ENCODE assay signal across 10 mouse cellular contexts in genomic region chr10:22818600-22819238, GRCm38 (mm10). TPM values are rescaled to one million over a fixed set of nuclear protein-coding genes. Genes with fewer than 3 reads are reported as not detected.
A peak's percentile ranks its signal among the peaks of the same experiment; 100 is the strongest.
DNase-seq lines count a peak whose midpoint lies in the region; ATAC-seq and TF ChIP-seq lines count a peak whose summit lies in the region.
"Had no signal": no experiment of that assay in that cellular context is flagged by ENCODE, and none has a peak within 500 bp of the region (broad histone marks: within the 10 kb centered on the region; RNA-seq: fewer than 3 reads in every experiment).

No protein-coding gene starts in this region.

- H3K27ac ChIP-seq in embryonic facial prominence, embryonic 14.5 days (replicated peaks; ENCODE audit: low read depth, low read length): no peak overlapping the region
- no peak overlapping the region for H3K27ac ChIP-seq in hindbrain, embryonic 14.5 days
- H3K27ac ChIP-seq in midbrain, embryonic 14.5 days (replicated peaks; ENCODE audit: low read depth, low read length): no peak overlapping the region

- H3K4me2 ChIP-seq in embryonic facial prominence, embryonic 14.5 days (ENCODE audit: low read depth, low read length): peak overlapping the region; percentile 33
- no peak overlapping the region for H3K4me2 ChIP-seq in hindbrain, embryonic 14.5 days (replicated peaks)
- no peak overlapping the region for H3K4me2 ChIP-seq in midbrain, embryonic 14.5 days (ENCODE audit: low read length)

- DNase-seq in lung, adult 2 months: no peak
- DNase-seq in lung, postnatal 25 days (ENCODE audit: low spot score): no peak
- no peak for DNase-seq in embryonic facial prominence, embryonic 14.5 days (ENCODE audit: low spot score)
- peak; percentile 44 for DNase-seq in hindbrain, embryonic 14.5 days (ENCODE audit: low spot score)
- DNase-seq in midbrain, embryonic 14.5 days: peak; percentile 54
- DNase-seq in adrenal gland, adult 8-10 months: no peak
- DNase-seq in yolk sac, embryonic 10.5 days (ENCODE audit: low spot score): no peak
- DNase-seq: right cerebral cortex, postnatal 14 days had no signal

- no peaks in the 10 kb centered on the region for H3K36me3 ChIP-seq in embryonic facial prominence, embryonic 14.5 days (ENCODE audit: control insufficient read depth, insufficient read depth, low read length)
- no peaks in the 10 kb centered on the region for H3K36me3 ChIP-seq in hindbrain, embryonic 14.5 days (replicated peaks; ENCODE audit: control insufficient read depth, insufficient read depth)
- no peaks in the 10 kb centered on the region for H3K36me3 ChIP-seq in midbrain, embryonic 14.5 days (ENCODE audit: control insufficient read depth, insufficient read depth, low read length)

- peaks cover 94% of the 10 kb centered on the region for H3K27me3 ChIP-seq in embryonic facial prominence, embryonic 14.5 days (replicated peaks; ENCODE audit: control insufficient read depth, insufficient read depth, low read length)
- peaks cover 97% of the 10 kb centered on the region for H3K27me3 ChIP-seq in hindbrain, embryonic 14.5 days (ENCODE audit: control insufficient read depth, insufficient read depth, low read length)
- peaks cover 91% of the 10 kb centered on the region for H3K27me3 ChIP-seq in midbrain, embryonic 14.5 days (ENCODE audit: control insufficient read depth, insufficient read depth, low read length)

- TF ChIP-seq CTCF in lung, adult 2 months (IDR thresholded peaks at IDR 0.05; ENCODE audit: insufficient read depth, low read length): no peak

- TF ChIP-seq POLR2A in lung, adult 2 months (IDR thresholded peaks at IDR 0.05; ENCODE audit: borderline replicate concordance, extremely low read depth, low read depth, low read length): no peak

- WGBS in lung, adult 2 months: 11% methylated on average over 12 of the region's 12 CpGs
- WGBS in embryonic facial prominence, embryonic 14.5 days: 2% methylated on average over 12 of the region's 12 CpGs
- WGBS in hindbrain, embryonic 14.5 days: 2% methylated on average over 12 of the region's 12 CpGs
- WGBS in midbrain, embryonic 14.5 days: 2% methylated on average over 12 of the region's 12 CpGs

- H3K9me3 ChIP-seq in embryonic facial prominence, embryonic 14.5 days (ENCODE audit: control insufficient read depth, low read length): no peaks in the 10 kb centered on the region
- no peaks in the 10 kb centered on the region for H3K9me3 ChIP-seq in hindbrain, embryonic 14.5 days (ENCODE audit: control insufficient read depth, low read length)
- no peaks in the 10 kb centered on the region for H3K9me3 ChIP-seq in midbrain, embryonic 14.5 days (ENCODE audit: control insufficient read depth, low read length)

- ATAC-seq in embryonic facial prominence, embryonic 14.5 days (ENCODE audit: low read depth): no peak
- no peak for ATAC-seq in hindbrain, embryonic 14.5 days (ENCODE audit: low FRiP score)
- no peak for ATAC-seq in midbrain, embryonic 14.5 days (ENCODE audit: low FRiP score, low TSS enrichment)
- ATAC-seq in cerebellum, adult (ENCODE audit: insufficient number of reproducible peaks, low FRiP score, low TSS enrichment): no peak
- ATAC-seq: inflammation-experienced regulatory T-cells, adult 6 months had no signal

- H3K4me1 ChIP-seq in lung, adult 2 months (ENCODE audit: control insufficient read depth, insufficient read depth, low read length): no peaks in the 10 kb centered on the region
- H3K4me1 ChIP-seq in embryonic facial prominence, embryonic 14.5 days (ENCODE audit: control insufficient read depth, insufficient read depth, low read length): no peaks in the 10 kb centered on the region
- H3K4me1 ChIP-seq in hindbrain, embryonic 14.5 days (replicated peaks; ENCODE audit: control insufficient read depth, insufficient read depth, low read length): no peaks in the 10 kb centered on the region
- no peaks in the 10 kb centered on the region for H3K4me1 ChIP-seq in midbrain, embryonic 14.5 days (ENCODE audit: control insufficient read depth, insufficient read depth, low read length)

- no peak overlapping the region for H3K9ac ChIP-seq in embryonic facial prominence, embryonic 14.5 days (ENCODE audit: low read depth, low read length)
- no peak overlapping the region for H3K9ac ChIP-seq in hindbrain, embryonic 14.5 days
- H3K9ac ChIP-seq in midbrain, embryonic 14.5 days (replicated peaks; ENCODE audit: low read length): no peak overlapping the region

- peak overlapping the region; percentile 68 for H3K4me3 ChIP-seq in lung, adult 2 months (replicated peaks; ENCODE audit: extremely low read depth, low read depth, low read length)
- peak overlapping the region; percentile 21 for H3K4me3 ChIP-seq in embryonic facial prominence, embryonic 14.5 days (ENCODE audit: low read depth, low read length)
- no peak overlapping the region for H3K4me3 ChIP-seq in hindbrain, embryonic 14.5 days (replicated peaks; ENCODE audit: low read length)
- 0 out of 2 replicates have a peak overlapping the region, but pooled peaks have one; percentile 4 for H3K4me3 ChIP-seq in midbrain, embryonic 14.5 days (replicated peaks; ENCODE audit: low read depth, low read length)

RNA-seq across cellular contexts. Expression of gene Tcf21, which starts 1.3 kb away (rescaled TPM):
- polyA plus RNA-seq in lung, adult 2 months (2012; rRNA removed): 190 and 228 TPM in 2 replicates
- 2.0 and 3.0 TPM in 2 replicates for polyA plus RNA-seq in embryonic facial prominence, embryonic 14.5 days (2014; fragmentation: Nextera tagmentation; extraction: Ambion mirVana)
- 0.93 and 2.5 TPM in 2 replicates for polyA plus RNA-seq in hindbrain, embryonic 14.5 days (2014; fragmentation: Nextera tagmentation; extraction: Ambion mirVana)
- polyA plus RNA-seq in midbrain, embryonic 14.5 days (2014; fragmentation: Nextera tagmentation; extraction: Ambion mirVana): not detected in 2 replicates
- 10 to 100 TPM; 14.8 to 29.7 (median 18.0) TPM for total RNA-seq in adrenal gland, adult 8-10 months (2022)

Comparison
In these comparisons a context has a peak if more than half of its experiments do, and no peak if none do; other contexts are left out.
1. DNase-seq: peak in hindbrain, embryonic 14.5 days (single experiment) and midbrain, embryonic 14.5 days (single experiment); none in lung, adult 2 months (single experiment), lung, postnatal 25 days (single experiment), embryonic facial prominence, embryonic 14.5 days (single experiment), adrenal gland, adult 8-10 months (single experiment) and yolk sac, embryonic 10.5 days (single experiment).
2. RNA of gene Tcf21, which starts 1.3 kb away (polyA plus RNA-seq): 190 to 228 TPM in lung, adult 2 months; 0.93 to 2.5 TPM in hindbrain, embryonic 14.5 days, 2.0 to 3.0 TPM in embryonic facial prominence, embryonic 14.5 days and not detected in midbrain, embryonic 14.5 days; every median in the first group is over 10 times any median in the second.